Mouse (Mus musculus) urinary bladder, adult 18-20 months (tissue): ENCODE measurements around the gene Prune2.

Source experiments
- DNase-seq, 2 experiments: peaks; one replicate each; pipeline ENCODE4 v3.0.0; 2022; ENCODE audit warnings: low spot score in 2 of 2, mixed read lengths in 2 of 2

Gene Prune2

GRCm38 (mm10) chr19:16997915-16998314, 42.0 kb downstream of the Prune2 start:
- no peak for DNase-seq

DNA sequence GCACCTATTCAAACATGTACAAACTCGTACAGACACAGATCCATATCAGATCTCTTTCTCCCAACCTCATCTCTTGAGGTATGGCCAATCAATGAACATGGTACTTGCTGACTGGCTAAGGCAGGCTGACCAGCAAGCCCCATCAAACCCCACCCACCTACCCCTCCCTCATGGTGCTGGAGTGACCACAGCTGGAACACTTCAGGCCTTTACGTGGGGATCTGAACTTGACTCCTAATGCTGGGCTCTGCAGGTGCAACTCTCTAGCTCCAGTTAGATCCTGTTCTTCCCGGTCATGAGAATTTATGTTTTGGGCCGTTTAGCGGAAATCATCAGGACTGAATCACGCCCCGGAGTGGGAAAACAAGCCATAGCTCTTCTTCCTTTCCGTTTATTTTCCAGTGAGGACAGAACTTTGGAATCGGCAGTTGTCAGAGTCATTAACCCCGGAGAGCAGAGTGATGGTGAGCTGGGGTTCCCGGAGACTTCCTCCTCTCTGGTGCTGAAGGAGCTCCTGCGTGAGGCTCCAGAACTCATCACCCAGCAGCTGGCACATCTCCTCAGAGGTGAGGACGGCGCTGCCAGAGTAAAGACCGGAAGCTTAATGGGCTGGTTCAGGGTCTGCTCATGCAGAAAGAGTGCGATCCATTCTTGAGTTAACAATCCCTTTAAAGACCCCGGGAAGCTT, 50.4 kb downstream of the Prune2 start:
- no peak for DNase-seq

DNA sequence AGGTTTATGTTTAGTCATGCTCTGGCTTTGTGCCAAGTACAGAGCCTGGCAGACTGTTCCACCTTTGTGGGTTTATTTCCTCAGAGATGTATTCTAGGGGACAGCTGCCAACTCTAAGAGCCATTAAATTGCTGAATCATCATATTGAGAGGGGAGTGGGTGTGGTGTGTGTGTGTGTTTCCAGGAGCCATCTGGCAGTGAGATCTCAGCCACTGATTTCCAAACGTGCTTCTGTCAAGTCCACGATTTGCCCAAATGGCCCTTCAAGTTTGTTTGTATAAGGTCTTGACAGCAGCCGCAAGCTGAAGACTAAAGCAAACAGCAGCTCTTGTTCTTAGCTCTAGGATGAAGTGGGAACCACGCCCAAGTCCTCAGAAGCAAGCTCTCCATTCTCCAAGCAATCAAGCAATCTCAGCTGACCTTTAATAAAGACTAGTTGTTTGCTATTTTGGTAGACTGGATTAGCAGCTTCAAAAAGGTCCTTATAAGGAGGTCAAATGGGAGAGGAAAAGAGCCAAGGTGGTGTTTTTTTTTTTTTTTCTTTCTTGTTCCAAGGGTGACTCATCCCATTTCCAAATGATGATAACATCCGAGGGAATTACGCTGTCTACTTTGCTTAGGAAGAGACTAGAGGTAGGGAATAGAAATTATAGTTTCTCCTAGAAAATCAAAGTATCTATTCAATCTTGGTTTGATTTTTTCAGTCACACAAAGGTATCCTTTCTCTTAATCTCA, 55.5 kb downstream of the Prune2 start:
- DNase-seq: peak; percentile 39 to 45

DNA sequence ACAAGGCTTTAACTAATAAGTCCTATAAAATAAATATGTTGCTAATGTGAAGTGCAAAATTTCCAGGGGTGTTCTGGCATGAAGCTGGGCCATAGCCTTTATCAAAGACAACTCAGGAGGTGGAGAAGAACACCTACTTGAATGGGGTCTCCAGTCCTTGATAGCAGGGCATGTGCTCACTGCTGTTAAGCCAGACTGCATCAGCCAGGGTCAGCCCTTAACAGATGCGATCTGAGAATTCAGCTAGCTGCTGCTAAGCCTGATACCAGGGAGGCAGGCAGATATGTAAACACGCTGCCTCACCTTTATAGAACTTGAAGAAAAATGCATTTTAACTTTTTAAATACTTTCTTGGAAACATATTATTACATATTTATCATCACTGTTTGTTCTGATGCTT, 57.2 kb downstream of the Prune2 start:
- DNase-seq: no peak

DNA sequence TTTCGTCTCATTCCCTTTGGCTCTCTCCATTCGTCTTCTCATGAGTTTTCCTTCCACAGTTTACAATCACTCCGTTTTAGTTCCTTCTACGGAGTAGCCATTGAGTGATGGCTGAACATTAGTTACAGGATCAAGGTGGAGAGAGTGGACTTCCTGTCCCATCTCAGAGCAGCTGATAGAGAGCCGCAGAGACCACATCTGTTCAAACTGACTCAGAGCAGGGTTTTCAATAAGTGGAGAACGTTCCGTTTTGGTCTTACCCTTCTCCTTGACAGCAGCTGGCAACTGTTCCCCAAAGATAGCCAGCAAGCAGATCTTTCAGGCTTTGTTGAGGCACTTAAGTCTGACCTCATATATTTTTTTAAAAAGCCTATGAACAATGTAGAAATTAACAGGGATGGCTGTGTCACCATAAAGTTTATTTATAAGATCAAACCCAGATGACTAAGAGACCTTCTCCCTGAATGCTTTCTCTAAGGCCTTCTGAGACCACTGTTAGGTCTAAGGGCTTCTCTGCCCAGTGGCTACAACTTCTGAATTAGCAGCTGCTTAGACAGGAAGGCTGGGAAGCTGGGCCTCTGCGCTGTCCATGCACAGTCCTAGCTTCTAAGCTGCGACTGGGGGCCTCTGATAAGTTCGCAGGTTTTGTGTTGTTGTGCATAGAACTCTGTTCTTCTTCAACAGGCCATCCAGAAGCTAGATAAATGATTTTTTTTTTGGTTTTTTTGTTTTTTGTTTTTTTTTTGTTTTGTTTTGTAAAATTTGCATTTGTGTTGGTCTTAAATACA, 58.6 kb downstream of the Prune2 start:
- no peak for DNase-seq

DNA sequence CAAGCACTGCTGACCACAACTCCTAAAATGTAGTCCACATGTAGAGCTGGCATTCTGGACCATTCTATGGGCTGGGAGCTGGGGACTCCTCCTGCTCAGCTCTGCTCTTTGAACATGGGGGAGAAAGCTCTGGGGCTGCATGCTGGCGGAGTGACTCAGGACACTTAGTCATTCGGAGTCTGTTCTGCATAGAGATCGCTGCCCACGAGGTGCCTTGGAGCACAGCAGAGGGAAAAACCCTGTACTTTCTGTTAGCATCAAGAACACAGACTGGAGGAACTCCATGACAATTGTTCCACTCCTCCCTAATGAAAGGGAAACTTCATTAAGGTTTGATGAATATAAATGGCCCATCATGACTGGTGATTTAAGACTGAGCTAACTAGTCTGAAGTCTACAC, 68.8 kb downstream of the Prune2 start:
- DNase-seq: no peak

DNA sequence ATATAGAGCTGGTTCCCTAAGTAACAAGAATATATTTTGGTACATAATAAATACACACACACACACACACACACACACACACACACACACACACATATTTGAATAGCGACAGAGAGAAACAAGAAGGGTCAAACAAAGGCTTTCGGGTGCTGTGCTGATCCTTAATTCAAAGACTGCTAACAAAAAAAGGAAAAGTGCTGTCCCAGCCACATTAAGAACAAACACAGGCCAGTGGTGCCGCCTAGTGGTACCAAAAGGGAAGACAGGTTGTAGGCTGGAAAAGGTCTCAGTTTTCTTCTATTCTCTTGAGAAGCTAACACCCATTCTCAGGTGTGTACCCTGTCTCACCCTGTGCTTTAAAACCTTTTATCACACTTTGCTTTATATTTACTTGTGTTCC, 74.4 kb downstream of the Prune2 start:
- peak; percentile 43 to 55 for DNase-seq

DNA sequence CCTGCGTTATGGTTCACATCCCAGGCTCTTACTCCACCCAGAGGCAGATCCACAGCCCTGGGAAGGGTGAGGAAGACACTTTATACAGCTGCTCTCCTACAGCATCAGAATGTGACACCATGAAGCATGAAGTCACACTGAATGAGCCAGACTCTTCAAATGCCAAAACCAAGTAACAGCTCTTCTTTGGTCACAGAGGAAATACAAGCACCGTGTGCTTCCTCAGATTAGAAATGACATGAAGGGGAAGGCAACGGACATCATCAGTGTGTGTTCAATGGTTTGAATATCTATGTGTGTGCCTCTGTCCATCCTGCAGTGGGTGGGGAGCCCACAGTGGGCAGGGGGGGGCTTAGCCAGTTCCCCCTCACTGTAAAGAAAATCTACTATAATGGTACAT, 76.4 kb downstream of the Prune2 start:
- no peak for DNase-seq

- no peak for DNase-seq
Observed at GRCm38 (mm10) chr19:17046961-17047360, 91.0 kb downstream of the Prune2 start.

- DNase-seq: no peak
Observed at GRCm38 (mm10) chr19:17055892-17056291, 100.0 kb downstream of the Prune2 start.

GRCm38 (mm10) chr19:17060106-17060505, 104.2 kb downstream of the Prune2 start:
- DNase-seq: no peak

DNA sequence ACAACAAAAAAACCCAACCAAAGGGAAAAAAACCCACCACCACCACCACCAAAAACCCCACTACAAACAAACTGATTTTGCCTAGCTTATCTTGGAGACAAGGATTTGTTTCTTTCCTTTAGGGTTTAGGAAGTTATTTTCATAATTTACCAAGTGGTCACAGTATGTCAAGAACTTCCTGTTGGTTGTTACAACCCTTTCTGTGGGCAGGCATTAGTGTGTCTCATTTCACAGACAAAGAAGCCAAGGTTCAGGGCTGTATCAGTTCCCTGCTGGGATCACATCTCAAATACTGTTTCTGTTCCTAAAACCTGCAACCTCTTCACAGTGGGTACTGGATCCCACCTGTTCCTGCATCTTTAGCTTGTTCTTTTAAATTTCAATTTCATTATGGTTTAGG, 108.5 kb downstream of the Prune2 start:
- DNase-seq: no peak

- no peak for DNase-seq
Observed at GRCm38 (mm10) chr19:17069067-17069466, 113.1 kb downstream of the Prune2 start.

DNA sequence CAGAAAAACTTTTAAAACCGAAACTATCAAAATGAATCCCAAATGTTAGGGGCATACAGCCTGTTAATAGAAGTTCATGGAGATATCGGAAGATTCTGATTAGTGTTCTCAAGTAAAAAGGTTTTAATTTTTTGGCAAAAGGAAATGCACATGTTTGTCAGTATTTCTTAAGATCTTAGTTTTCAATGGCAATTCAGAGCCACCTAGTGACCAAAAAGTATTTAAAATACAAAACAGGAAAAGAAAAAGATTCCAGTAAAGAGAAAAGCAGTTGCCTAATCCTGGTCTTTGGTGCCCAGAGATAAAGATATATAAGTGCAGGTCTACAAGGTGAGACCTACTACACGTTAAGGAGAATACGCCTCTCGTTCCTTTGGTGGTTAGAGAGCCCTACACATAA, 115.3 kb downstream of the Prune2 start:
- DNase-seq: no peak

GRCm38 (mm10) chr19:17072245-17072644, 116.3 kb downstream of the Prune2 start:
- no peak for DNase-seq

GRCm38 (mm10) chr19:17078643-17079316, 122.9 kb downstream of the Prune2 start:
- DNase-seq: no peak

DNA sequence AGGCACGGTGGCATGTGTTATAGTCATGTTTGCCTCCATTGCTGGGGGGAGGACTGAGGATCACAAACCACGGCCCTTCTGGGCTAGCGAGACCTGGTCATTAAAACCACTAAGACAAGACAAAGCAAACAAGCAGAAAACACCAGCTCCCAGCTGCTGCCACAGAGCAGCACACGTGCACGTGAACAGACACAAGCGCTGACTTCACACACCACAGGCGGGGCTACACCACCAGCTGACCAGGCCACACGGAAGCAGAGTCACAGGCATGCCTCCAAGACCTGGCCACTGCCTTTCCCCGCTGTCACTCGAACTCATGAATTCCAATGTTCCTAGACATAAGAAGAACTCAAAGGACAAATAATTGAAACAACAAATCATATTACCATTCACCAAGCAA, 125.5 kb downstream of the Prune2 start:
- no peak for DNase-seq

- DNase-seq: no peak
Observed at GRCm38 (mm10) chr19:17094067-17094466, 138.1 kb downstream of the Prune2 start.

- no peak for DNase-seq
Observed at GRCm38 (mm10) chr19:17096338-17096737, 140.4 kb downstream of the Prune2 start.

GRCm38 (mm10) chr19:17097210-17097609, 141.3 kb downstream of the Prune2 start:
- no peak for DNase-seq

GRCm38 (mm10) chr19:17108782-17109181, 152.9 kb downstream of the Prune2 start:
- no peak for DNase-seq
